Mouse (Mus musculus) retina, postnatal 1 day (tissue): ENCODE data around the gene Timm8a2.
A peak's percentile ranks its signal among the peaks of the same experiment; 100 is the strongest.
"Not testable (repeated sequence)": the region's sequence is repeated elsewhere in the genome, so short reads cannot be mapped to it uniquely, and the experiment has no call there.

ENCODE experiments used
- DNase-seq: peaks from one replicate; pipeline ENCODE4 v3.0.0-alpha.2; 2012

The Timm8a2 gene

DNA sequence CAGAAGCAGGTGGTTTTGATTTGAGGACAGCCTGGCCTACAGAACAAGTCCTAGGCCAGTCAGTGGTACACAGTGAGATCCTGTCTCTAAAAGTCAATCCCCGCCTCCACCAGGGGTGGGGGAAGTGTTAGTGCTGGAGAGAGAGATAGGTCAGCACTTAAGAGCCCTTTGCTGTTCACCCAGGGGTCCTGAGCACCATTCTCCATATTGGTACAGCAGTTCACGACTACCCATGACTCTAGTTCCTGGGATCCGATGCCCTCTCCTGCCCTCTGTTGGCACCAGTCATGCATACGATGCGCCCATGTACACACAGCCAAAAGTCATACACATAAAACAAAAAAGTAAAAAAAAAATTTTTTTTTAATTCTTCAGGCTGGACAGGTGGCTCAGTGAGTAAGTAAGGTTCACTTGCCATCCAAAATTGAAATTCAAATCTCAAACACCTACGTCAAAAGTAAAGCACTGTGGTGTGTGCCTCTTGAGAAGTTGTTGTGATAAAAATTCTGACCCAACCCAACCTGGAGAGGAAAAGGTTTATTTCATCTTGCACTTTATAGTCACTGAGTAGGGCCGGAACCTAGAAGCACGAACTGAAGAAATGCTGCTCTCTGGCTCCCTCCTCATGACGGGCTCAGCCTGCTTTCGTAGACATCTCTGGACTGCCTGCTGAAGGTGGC lies 28.1 kb downstream of the Timm8a2 start:
- no peak for DNase-seq

DNA sequence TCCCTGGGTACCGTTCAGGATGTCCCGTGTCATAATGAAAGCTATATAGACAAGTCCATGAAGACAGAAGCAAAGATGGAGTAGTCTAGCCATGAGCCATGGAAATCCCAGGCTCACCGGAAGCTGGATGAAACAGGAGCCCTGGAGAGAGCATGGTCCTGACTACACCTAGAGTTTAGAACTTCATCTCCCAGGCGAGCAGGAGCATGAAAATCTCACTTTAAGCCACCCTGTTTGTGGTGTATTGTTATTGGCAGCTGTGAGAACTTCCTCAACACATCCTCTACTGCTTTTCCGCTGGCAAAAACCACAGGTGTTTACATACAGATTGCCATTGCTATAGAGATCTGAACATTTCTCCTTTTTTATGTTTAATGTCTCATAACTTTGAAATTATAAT lies 29.1 kb downstream of the Timm8a2 start:
- no peak for DNase-seq

DNA sequence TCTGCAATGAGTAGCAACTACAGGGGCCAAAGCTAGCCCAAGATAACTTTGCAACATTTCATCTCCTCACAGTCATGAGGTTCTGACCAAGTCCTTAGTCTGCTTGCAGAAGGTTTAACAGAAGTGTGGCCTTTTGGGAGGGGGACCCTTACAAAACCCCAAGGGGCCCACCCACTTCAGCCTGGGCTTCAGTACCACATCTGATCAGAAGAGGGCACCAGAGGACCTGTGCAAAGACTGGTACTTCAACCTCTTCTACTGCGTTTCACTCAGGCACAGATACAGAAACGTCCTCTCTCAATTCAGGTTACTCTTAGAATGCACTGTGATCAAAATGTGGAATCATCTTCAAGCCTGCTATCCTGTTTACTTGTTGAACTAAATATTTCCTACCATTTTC lies 30.0 kb downstream of the Timm8a2 start:
- peak; percentile 71 for DNase-seq

DNA sequence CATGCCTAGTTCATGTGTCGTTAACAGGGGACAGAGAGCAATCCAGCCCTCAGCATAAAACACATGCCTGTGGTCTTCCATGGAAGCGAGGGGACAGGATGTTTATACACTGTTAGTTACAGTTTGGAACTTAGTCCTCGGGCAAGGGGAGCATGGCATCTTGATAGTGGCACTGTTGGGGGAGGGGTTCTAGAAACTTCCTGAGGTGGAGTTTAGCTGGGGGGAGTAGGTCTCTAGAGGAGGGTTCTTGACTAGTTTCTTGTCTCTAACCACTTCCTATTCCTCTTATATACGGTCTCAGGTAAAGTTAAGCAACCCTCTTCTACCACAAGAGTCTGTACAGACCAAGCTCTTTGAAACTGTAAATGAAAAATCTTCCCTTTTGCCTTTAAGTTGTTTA lies 31.8 kb downstream of the Timm8a2 start:
- no peak for DNase-seq

DNA sequence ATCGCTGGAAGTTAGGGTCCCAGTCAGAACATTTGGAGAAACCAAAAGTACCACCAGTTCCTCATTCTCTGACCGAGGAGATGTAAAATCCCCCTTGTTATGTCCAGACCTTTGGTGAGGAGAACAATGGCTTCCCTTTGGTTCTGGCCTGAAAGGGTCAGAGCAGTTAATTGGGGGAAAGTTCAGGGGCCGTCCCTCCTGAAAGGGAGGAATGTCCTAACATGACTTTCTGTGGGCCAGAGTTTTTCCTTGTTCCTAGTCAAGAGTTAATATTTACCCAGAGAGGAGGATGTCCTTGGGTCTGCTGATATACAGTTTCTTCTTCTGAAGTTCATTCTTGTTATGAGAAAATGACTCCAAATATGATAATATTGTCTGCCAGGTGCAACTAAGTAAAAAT lies 33.6 kb downstream of the Timm8a2 start:
- DNase-seq, result not testable (repeated sequence)

DNA sequence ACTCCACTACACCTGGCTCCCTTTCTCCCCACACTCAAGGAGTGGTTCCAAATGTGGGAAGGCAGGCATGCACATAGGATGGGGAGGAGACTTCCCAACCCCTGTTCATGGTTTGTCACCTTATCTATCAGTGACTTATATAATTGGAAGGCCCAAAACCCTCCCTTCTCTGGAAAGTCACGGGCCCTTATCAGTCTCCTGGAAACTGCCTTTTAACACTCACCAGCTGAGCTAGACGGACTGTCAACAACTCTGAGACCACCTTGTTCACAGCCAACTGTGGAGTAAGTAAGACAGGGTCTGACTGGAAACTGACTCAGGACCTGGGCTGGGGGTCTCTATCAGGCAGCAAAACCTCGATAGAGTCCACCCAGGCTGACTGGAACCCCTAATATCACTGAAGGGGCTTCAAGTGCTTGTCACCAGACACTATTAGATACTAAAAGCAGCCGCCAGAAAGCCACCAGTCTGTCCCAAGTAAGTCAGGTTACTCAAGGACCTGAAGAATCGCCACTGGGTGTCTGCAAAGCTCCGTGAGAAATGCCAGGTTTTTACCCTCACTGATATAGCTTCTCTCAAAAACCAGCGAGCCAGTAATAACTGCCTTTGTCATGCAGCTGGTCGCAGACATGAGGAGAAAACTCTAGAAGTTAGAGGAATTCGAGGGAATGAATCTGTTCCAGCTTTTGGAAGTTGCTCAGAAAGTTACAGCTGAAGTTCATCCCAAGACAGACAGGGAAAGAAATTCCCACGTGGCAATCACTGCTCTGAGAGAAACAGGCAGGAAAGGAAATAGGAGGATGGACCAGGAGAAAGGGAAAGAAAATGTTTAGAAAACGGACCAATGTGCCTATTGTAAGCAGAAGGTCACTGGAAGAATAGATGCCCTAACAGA lies 34.6 kb downstream of the Timm8a2 start:
- DNase-seq, result peak; percentile 42

DNA sequence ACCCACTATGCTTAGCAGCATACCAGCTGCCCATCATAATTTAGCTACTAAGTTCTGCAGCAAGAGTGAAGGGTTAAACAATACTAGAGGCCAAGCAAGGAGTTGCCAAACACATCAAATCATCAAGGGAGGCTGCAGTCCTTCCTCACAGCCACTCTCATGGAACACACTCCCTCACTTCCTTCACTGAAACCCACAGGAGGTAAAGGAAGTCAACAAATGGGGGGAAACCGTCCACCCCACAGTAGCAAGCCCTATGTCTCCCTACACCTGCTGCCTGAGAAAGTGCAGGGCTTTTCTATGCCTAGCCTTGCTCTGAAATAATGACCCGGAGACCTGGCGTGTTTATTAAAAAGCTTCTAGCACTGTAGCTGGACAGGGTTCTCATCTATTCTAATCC lies 35.5 kb downstream of the Timm8a2 start:
- no peak for DNase-seq

DNA sequence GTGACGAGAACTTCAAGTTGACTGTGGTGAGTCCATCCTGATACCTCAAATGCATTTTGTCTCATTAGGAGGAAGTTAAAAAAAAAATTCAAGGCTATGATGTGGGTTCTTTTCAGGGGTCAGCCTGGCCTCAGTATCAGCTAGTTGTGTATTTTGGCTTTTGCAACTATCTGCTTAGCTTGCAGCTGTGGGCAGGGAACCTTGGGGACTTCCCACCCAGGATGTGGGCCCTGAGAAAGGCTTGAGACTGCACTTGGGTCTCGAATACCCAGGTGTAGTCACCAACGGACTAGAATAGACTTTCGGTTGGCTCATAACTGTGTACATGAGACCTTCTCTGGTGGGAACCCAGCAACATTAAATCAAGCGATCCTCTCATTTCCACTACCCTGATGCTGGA lies 38.9 kb downstream of the Timm8a2 start:
- no peak for DNase-seq

DNA sequence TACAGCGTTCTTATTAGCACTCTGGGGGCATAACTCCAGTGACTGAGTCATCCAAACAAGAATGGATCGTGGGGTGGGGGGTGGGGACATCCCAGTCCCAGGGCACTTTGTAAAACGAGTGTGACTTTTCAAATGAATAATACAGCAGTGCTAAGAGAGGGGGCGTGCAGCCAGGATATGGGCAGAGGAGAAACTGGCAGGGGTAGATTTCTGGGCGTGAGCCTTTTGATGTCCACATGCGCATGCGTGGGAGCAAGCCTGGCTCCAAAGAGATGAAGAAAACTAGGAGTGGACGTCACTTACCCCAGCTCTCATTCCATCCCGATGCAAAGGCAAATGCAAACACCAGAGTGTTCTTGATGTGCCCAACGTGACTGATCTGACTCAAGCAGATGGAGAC lies 39.9 kb downstream of the Timm8a2 start:
- DNase-seq, result no peak

DNA sequence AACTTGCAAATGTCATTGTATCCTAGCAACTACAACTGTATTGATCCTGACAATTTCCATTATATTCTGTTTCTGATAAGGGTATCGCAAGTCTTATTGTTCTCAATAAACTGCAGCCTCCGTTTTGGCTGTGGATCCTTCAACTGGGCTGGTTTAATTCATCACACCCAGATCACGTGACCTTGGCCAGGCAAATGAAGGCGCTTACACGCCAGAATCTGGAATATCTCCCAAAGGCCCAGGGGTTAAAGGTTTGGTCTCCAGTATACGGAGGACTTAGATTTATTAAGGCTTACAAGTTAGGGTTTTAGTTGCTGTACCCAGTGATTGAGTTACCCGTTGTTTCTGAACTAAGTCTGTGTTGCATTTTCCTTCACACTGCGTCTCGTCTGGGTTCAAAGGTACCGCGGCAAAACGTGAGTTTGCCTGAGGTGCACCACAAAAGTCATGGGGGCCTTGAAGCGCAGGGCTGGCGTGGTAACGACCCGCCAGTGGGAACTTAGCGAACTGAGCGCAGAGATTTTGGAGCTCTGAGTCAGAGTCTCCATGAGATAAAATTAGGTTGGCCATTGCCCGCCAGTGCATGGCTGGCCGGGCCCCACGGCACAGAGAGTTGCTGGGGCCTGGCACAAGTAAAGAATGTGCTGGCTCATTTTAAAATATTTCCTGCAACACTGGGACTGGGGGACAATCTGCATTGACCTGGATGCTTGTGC lies 41.2 kb downstream of the Timm8a2 start:
- no peak for DNase-seq

DNA sequence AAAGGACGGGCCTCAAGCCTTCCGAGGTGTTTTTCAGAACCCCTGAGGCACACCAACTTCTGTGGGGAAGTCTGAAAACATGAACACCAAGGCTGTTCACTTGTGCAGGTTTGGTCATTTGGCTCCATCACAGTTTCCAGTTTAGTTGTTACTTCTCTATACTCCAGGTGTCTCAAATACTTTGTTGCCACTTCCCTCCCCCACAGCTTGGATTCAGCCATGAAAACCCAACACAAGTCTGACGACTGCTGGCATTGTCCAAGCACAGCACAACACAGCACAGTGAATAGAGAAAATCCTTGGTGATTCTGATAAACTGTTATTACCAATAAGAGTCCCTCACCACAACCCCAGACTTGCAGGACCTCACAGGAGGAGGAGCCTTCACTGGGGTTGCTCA lies 42.5 kb downstream of the Timm8a2 start:
- DNase-seq, result no peak

DNA sequence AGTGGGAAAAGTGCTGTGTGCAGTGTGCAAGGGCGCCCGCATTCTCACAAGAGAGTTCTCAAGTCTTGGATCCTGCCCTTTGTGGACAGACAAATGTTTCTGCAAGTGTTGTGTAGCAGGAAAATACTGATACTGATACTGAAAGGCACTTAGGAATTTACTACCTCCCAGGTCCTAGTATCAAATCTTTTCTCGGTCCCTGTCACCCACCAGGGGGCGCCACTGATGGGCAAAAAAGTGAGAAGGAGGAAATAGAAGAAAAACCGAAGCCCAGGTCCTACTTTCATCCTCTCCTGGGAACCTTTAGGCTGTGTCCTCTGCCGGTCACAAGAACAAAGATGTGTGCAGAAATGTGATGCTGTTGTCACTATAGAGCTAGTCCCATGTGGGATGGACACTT lies 45.0 kb downstream of the Timm8a2 start:
- peak; percentile 52 for DNase-seq

DNA sequence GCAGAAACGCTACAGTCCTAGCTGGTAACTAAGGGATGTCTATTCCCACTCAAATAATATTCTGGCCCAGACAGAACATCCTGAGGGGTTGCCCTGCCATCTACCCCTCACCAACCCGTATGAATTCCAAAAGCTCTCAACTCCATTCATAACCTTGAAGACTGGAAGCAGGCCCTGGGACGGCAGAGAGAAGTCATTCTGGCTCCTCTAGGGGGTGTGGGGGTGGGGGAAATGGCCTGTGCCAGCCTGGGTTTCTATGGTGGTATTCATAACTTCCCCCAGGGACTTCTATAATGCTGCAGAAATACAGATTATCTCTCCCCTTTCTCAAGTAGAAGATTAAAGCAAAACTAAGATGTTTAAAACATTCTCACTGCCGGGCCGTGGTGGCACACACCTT lies 45.4 kb downstream of the Timm8a2 start:
- no peak for DNase-seq

DNA sequence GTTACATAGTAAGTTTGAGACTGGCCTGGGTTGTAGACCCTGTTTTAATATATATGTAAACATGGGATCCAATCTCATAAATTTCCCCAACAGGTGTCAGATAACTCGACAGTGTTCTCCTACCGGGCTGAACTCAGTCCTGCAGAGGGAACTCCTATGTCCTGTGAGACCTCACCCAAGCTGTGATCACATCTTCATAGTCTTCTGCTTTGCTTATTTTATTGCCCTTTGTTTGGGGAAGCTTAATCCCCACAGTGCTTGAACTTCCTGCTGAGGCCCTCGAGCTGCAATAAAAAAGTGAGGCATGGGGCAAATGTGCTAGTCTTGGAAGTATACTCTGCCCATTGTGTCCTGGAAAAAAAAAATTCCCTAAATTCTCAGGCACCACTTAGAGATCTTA lies 46.8 kb downstream of the Timm8a2 start:
- DNase-seq, result no peak

DNA sequence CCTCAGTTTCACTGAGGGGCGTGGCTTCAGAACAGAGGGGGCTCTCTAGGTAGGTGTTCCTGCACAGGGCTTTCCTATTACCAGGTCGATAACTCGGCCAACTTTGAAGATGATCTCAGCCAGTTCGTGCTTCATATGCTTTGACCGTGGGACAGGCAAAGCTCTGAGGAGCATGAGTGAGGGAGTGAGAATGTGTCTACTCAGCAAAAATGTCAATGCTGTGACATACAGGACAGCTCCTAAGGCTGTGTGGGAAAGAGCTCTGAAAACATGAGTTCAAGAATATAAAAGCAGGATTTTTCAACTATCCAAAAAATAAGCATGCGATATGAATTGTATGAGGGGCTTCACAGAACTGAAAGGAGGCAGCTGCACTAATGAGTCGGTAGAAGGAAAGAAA lies 49.0 kb downstream of the Timm8a2 start:
- DNase-seq, result no peak

DNA sequence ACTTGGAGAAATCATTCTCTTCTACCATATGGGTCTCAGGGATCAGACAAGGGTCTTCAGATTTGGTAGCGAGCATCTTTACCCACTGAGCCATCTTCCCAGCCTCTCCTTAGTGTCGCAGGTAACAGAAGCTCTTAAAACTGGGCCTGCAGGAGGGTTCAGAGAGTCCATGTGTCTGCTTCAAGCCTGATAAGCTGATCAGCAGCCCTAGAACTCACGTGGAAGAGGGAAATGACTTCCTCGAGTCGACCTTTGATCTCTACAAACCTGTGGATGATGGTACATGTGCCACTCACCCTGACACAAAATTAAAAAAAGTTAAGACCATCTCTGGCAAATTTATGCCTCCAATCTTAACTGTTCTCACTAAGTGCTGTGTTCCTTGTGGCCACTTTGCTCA lies 53.5 kb downstream of the Timm8a2 start:
- no peak for DNase-seq
